Mouse (Mus musculus): ENCODE measurements around the gene Map3k6.

The Map3k6 gene

GRCm38 (mm10) chr4:133255392-133255791 is 14.8 kb downstream of the Map3k6 start:
- no peak for DNase-seq (ENCODE audit: low spot score)

GRCm38 (mm10) chr4:133256820-133257219 is 16.2 kb downstream of the Map3k6 start:
- no peak for DNase-seq (ENCODE audit: low spot score)

DNA sequence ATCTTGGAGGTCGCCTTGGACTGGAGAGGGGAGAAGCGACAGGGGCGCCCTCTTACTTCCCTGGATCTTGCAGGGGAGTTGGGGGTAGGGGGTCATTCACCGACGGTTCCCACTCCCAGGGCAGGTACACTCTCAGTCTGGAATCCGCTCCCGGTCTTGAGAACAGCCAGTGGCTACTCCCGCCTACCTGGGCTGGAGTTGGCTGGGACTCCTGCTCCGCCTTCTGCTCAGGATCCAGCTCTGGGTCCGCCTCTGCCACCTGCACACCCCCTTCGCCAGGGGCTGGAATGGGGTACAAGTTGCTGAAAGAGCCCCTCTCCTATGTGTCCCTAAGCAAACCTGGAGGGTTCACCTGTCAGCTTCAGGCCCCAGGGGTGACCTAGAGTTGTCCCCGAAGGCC is 16.6 kb downstream of the Map3k6 start:
- DNase-seq (ENCODE audit: low spot score) = no peak

DNA sequence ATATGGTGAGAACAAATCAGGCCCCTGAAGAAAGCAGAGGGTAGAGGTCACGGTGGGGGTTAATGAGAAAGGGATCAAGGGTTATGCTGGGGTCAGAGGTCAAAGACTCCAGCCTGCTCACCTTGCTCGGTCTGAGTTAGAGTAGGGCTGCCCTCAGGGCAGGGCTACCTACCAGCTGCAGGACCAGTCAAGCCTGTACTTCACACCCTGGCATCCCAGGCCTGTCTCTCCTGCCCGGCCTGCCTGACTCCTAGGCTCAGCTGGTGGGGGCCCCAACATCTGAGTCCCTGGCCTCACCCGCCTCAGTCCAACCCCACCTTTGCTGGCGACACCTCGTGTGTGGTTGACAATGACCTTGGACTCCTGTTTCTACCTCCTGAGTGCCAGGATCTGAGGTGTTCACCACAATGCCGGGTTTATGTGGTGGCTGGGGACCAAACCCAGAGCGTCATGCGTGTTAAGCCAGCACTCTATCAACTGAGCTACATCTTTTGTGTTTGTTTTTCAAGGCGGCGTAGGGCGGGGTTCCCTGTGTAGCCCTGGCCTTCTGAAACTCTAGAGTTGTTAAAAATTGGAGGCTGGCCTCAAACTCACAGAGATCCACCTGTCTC is 17.3 kb downstream of the Map3k6 start:
- no peak for DNase-seq (ENCODE audit: low spot score)

- no peak for DNase-seq (ENCODE audit: low spot score)
Observed at GRCm38 (mm10) chr4:133261641-133262374, 21.2 kb downstream of the Map3k6 start.

DNA sequence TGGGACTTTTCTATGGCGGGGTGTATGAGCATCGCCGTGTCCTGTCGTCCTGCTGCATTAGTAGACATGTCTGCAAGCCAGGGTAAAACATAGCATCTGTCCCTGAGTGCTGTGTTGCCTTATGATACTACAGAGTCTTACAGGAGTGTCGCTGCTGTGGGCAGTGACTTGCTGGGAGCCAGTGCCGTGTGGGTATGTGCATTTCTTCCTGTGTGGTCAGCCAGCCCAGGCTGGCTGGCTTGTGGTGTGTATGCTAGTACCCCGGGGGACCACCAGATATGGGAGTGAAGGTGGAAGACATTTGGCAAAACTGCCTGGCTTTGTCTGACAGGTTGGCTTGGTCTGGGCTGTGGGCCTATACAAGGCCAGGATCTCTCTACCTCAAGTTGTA is 21.8 kb downstream of the Map3k6 start:
- DNase-seq (ENCODE audit: low spot score) = no peak

DNA sequence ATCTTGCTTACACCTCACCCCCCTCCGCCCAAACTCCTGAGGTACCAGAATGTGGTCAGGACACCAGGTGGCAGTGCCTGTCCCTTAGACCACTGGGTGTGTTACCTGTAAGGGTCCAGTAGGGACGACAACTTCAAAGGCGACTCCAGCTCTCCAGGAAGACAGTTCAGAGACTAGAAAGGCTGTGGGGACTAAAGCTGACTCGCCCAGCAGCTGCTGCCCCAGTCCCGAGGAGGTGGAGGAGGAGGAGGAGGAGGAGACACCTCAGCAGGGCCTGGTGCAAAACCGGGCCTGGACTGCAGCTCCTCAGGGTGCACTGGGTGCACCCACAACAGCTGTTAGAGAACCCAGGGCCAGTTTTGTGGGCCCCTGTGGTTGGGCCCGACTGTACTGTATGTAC is 22.3 kb downstream of the Map3k6 start, which contains the start of gene Sytl1:
Sytl1 (minus strand) TSS at position 232 of the 400 bp plus-strand sequence.
- DNase-seq (ENCODE audit: low spot score) = no peak

DNA sequence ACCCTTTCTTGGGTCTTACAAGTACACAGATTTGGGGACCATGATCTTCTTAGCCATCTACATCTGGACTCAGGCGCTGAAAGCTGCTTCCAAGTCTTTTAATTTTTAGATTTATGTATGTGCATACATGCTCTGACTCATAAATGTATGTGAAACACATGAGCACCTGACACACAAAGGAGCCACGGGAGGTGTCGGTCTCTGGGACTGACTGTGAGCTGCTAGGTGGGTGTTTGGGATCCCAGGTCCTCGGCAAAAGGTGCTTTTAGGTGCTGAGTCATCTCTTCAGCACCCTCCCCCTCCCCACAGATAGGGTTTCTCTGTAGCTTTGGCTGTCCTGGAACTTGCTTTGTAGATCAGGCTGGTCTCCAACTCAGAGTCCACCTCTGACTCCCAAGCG is 23.1 kb downstream of the Map3k6 start:
- DNase-seq (ENCODE audit: low spot score) = no peak

- DNase-seq (ENCODE audit: low spot score) = no peak
Observed at GRCm38 (mm10) chr4:133264559-133264958, 23.9 kb downstream of the Map3k6 start.

DNA sequence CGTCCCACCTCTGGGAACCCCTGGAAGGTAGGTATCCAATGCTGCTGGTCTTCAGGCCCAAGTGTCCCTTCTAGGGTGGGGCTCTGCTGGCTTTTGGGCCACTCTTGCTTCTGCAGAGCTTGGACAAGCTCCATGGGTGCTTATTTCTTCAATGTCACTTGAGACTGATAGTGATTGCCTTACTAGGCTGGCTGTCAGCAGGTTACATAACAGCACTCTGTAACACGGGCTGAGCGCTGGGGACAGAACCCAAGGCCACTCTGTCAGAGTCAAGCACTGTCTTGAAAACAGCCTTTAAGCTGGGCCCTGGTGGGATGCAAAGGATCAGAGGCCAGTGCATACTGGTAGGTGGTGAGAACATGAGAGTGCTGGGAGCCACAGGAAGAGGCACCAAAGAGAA is 24.7 kb downstream of the Map3k6 start:
- DNase-seq (ENCODE audit: low spot score) = no peak

- DNase-seq (ENCODE audit: low spot score) = no peak
Observed at GRCm38 (mm10) chr4:133265759-133266158, 25.1 kb downstream of the Map3k6 start.

DNA sequence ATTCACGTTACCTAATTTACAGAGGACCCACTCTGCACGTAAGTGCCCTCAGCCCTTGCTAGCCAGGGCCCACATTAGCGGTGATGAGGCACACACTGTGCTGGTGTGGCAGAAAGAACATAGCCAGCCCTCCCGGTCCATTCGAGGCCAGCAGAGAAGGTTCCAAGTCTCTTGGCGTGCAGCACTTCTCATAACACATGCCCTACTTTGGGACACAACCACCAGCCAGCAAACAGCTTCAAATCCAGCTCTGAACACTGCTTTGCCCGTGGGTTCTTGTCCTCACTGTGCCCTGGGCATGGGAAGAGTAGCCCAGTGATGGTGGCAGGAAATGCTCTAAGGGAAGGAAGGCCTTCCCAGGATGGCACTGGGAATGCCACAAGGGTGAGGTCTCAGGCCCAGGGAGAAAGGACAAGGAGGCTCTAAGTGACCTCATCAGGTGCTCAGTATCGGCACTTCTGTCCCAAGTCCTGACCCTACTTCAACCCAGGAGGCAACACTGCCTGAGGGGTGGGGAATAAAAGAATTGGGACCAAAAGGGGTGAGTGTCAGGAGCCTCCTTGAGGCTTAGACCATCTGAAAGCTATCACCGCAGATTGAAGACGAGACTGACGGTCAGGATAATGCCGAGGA is 25.7 kb downstream of the Map3k6 start:
- no peak for DNase-seq (ENCODE audit: low spot score)

- no peak for DNase-seq (ENCODE audit: low spot score)
Observed at GRCm38 (mm10) chr4:133268931-133269330, 28.3 kb downstream of the Map3k6 start.

- no peak for DNase-seq (ENCODE audit: low spot score)
Observed at GRCm38 (mm10) chr4:133269596-133269995, 29.0 kb downstream of the Map3k6 start.

DNA sequence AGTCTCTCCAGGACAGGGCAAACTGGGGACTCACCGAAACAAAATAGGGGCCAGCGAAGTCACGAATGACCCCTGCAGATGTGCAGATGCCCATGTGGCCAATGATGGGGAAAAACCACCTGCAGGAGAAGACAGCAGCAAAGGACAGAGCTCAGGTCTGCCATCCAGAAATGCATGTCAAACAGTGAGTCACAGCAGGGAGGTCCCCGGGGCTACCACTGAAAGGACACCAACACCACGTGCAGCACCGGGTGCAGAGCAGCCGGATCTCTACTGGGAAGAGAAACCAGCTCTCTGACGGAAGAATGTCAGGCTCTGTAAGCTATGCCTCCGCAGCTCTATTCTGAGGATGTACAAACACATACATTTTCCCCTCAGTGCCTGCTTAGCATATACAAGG is 30.3 kb downstream of the Map3k6 start:
- no peak for DNase-seq (ENCODE audit: low spot score)

DNA sequence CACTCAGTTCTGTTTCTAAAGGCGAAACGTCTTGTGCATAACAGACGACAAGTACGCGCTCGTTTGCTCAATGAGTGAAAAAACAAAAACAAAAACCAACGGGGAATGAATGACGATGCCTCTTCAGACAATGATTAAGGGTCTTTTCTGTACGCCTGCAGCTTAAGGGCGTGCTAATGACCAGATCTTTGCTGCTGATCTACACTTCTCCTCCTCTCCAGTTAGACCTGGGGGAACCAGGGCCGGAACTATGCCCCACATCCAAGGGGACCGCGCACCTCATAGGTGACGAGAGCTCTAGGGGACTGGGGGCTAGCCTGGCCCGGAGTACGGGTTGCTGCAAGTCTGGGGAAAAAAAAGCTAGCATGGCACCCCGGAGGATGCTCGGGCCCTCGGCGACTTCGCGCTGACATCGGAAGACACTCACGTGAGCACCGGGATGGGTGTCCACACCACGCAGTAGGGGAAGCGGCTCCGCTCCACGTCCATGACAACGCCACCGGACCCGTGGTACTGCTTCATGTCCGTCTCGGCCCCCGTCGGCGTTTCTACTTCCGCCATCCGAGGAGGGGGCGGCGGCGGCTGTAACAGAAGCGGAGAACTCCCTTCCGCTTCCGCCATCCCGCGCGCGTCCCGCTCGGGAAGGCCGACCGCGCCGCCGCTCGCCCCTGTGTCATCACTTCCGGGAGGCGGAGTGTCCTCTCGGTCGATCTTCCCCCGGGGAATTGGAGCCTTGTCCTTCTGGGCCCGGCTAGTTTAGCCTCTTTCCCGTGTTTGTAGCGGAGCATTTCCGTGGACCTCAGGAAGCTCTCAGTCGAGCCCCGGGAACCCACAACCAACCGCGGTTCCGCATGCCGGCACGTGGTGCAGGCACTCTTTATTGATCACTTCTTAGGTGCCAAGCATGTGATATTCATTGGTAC is 36.7 kb downstream of the Map3k6 start, which contains the start of gene Tmem222:
Tmem222 (minus strand) TSS at position 689 of the 923 bp plus-strand sequence.
- DNase-seq (ENCODE audit: low spot score) = peak; percentile 88

GRCm38 (mm10) chr4:133278067-133278466 is 37.4 kb downstream of the Map3k6 start:
- no peak for DNase-seq (ENCODE audit: low spot score)

DNA sequence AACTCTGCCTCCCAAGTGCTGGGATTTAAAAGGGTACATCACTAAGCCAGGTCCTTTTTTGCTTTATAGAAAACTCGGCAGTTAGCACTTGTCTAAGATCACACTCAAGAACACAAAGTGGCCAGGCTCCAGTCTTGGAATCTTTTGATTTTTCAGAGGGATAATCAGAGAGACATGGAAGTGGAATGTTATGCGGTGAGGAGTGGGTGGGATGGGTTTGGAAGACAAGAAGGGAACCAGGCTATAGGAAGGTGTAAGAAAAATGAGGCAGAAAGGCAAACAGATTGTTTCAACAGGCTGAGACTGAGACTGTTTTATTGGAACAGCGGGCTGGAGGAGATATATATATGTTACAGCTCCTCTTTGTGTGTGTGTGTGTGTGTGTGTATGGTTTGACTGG is 37.9 kb downstream of the Map3k6 start:
- no peak for DNase-seq (ENCODE audit: low spot score)

- no peak for DNase-seq (ENCODE audit: low spot score)
Observed at GRCm38 (mm10) chr4:133281513-133281912, 40.9 kb downstream of the Map3k6 start.

DNA sequence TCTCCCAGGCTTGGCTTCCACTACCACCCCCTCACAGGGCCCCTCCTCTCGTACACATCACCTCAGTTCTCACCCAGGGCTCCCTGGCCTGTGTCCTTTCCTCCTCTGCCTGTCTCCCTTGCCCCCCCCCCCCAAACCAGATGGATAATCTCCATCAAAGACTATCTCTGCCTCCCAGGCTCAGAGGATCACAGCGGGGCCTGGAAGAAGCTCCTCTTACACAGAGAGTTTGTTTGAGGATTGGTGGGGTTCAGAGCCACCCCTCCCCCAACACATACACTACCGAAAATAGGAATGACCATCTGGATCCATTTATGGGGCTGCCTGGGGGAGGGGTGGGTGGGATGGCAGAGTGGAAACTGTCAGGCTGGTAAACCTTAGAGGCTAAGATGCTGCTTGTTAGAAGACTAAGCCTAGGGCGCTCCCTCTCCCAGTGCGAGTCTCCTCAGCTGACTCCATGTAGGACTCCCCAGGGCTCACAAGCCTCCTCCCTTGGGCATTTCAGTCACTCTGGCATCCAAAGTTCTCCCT is 41.4 kb downstream of the Map3k6 start:
- DNase-seq (ENCODE audit: low spot score) = no peak

DNA sequence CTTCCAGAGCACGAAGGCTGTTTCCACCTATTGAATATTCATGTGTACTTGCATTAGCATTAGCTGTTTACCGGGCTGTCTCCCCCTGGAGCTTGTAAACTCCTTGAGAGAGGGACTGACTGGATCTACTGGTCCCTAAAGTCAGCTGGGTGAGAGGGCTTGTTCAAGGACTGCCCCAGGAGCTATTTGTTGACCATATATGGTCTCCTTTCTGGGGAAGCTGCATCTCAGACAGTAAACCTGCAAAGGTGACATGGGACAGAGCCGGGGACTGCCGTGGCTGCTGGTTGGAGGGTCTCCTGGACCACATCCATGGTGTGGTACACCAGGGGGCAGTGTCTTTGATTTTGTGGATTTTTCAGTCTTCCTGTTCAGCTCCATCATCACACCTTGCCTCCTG is 42.0 kb downstream of the Map3k6 start:
- no peak for DNase-seq (ENCODE audit: low spot score)

- no peak for DNase-seq (ENCODE audit: low spot score)
Observed at GRCm38 (mm10) chr4:133285299-133285698, 44.7 kb downstream of the Map3k6 start.

Data from spleen, adult 12 weeks (tissue).